Mouse (Mus musculus) lung, postnatal 0 days (tissue): Measurements from ENCODE around the gene Egfl7.

Source experiments
- CTCF ChIP-seq: IDR thresholded peaks from 2 replicates; pipeline ENCODE4 v1.5.1; 2016; ENCODE audit warnings: antibody characterized with exemption, mild to moderate bottlenecking
- EP300 ChIP-seq: IDR thresholded peaks from 2 replicates; pipeline ENCODE4 v1.6.1; 2016; ENCODE audit warnings: antibody characterized with exemption, mild to moderate bottlenecking, control low read depth

DNA sequence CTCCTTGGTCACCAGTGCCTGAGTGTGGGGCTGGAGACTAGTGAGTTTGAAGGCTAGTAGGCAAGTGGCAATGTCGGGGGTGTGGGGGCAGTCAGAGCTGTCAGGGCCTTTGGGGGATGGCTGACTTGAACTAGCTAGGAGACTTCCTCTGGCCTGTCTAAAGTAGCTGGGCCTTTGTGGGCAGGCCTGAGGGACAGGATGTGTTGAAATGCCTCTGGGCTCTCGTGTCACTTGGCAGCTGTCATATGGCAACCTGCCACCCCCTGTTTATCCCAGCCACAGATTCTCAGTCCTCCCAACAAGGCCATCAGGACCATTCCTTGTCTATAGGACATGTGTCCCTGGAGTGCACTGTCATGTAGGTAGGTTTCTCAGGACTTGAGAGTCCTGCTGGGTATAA lies 45.2 kb upstream of the Egfl7 start:
- TF ChIP-seq EP300 = no peak
- TF ChIP-seq CTCF = no peak
